Mouse (Mus musculus) spleen, adult 2 months (tissue): ENCODE data around the gene Ccdc148.

ENCODE experiments used
- CTCF ChIP-seq: fragments of 200-500 bp; IDR thresholded peaks from 2 replicates; pipeline ENCODE4 v1.5.1; 2011; ENCODE audit warnings: mild to moderate bottlenecking, inconsistent platforms; ENCODE audit not compliant: insufficient read depth, insufficient read length, insufficient replicate concordance; ENCODE audit errors: extremely low read depth
- POLR2A ChIP-seq: fragments of 200-500 bp; IDR thresholded peaks from 2 replicates; pipeline ENCODE4 v1.6.1; 2011; ENCODE audit warnings: low read depth, low read length, inconsistent platforms

GRCm38 (mm10) chr2:58879876-58880275 is 280.6 kb downstream of the Ccdc148 start:
- TF ChIP-seq POLR2A (no peak), CTCF (no peak)
